Mouse (Mus musculus) olfactory bulb, adult 2 months (tissue): Measurements from ENCODE around the gene Scgb1c1. TPM values are rescaled to one million over a fixed set of nuclear protein-coding genes. Genes with fewer than 3 reads are reported as not detected.
A peak's percentile ranks its signal among the peaks of the same experiment; 100 is the strongest.

Experiments
- H3K27ac ChIP-seq: fragments of 200-500 bp; 2 replicates; pipeline ENCODE4 v1.5.1; 2012; ENCODE audit warnings: low read depth, low read length; ENCODE audit not compliant: insufficient read depth
- H3K4me1 ChIP-seq: fragments of 200-500 bp; 2 replicates; pipeline ENCODE4 v1.6.1; 2012; ENCODE audit warnings: low read length; ENCODE audit not compliant: control insufficient read depth, insufficient read depth
- H3K4me3 ChIP-seq: fragments of 200-500 bp; 2 replicates; pipeline ENCODE4 v1.5.1; 2012; ENCODE audit warnings: mild to moderate bottlenecking, low read depth, low read length, moderate library complexity; ENCODE audit not compliant: insufficient read depth
- CTCF ChIP-seq: fragments of 200-500 bp; IDR thresholded peaks from 2 replicates; pipeline ENCODE4 v1.5.1; 2012; ENCODE audit warnings: low read depth, mild to moderate bottlenecking, low read length, moderate library complexity; ENCODE audit not compliant: insufficient read depth
- POLR2A ChIP-seq: fragments of 200-500 bp; IDR thresholded peaks from 2 replicates; pipeline ENCODE4 v1.6.1; 2012; ENCODE audit warnings: mild to moderate bottlenecking, low read depth, low read length, moderate library complexity; ENCODE audit not compliant: insufficient read depth
- WGBS: fragments of 180-500 bp; shearing (Covaris S2); methylation state at CpG from one replicate; pipeline ENCODE4 v1.1.7; 2018; 5-methylcytosine and 5-hydroxymethylcytosine counted together
- polyA plus RNA-seq: library from polyadenylated mRNA; stranded (reverse); fragments of >200 nt; gene quantifications from 2 replicates; pipeline ENCODE4 v1.2.4, GENCODE M21; 2012; ENCODE audit warnings: low replicate concordance; ENCODE audit not compliant: missing spikeins, insufficient read depth, insufficient read length

Gene Scgb1c1
- polyA plus RNA-seq, 1 experiment = not detected

- H3K4me1 ChIP-seq = peaks cover 29% of the 10 kb centered on the region
Measured at GRCm38 (mm10) chr7:140859997-140860396, 14.7 kb downstream of the Scgb1c1 start.

GRCm38 (mm10) chr7:140860728-140861127 lies 15.4 kb downstream of the Scgb1c1 start:
- peaks cover 22% of the 10 kb centered on the region for H3K4me1 ChIP-seq
- TF ChIP-seq CTCF = no peak
- TF ChIP-seq POLR2A = no peak
- no peak overlapping the region for H3K27ac ChIP-seq
- 86% methylated on average over 5 of the region's 5 CpGs for WGBS
- no peak overlapping the region for H3K4me3 ChIP-seq

More at GRCm38 (mm10) chr7:140859997-140860396, 14.7 kb downstream of the Scgb1c1 start:
- TF ChIP-seq POLR2A (no peak), CTCF (no peak)
- H3K4me3 ChIP-seq = no peak overlapping the region
- WGBS = 79% methylated on average over 6 of the region's 6 CpGs
- H3K27ac ChIP-seq = no peak overlapping the region

- 86% methylated on average over 12 of the region's 12 CpGs for whole genome bisulfite sequencing
- Histone ChIP-seq H3K4me3 (no peak overlapping the region), H3K4me1 (no peaks in the 10 kb centered on the region; the same call in 1 of the 2 replicates), H3K27ac (no peak overlapping the region)
- no peak for TF ChIP-seq CTCF
- TF ChIP-seq POLR2A = no peak
Measured at GRCm38 (mm10) chr7:140864761-140865160, 19.4 kb downstream of the Scgb1c1 start.

GRCm38 (mm10) chr7:140874224-140874623 lies 28.9 kb downstream of the Scgb1c1 start:
- Histone ChIP-seq H3K27ac (no peak overlapping the region), H3K4me1 (no peaks in the 10 kb centered on the region; the same call in 1 of the 2 replicates), H3K4me3 (no peak overlapping the region)
- TF ChIP-seq CTCF (no peak), POLR2A (no peak)
- WGBS = 59% methylated on average over 4 of the region's 4 CpGs

GRCm38 (mm10) chr7:140877364-140877763 lies 32.0 kb downstream of the Scgb1c1 start:
- Histone ChIP-seq H3K4me3 (no peak overlapping the region), H3K27ac (no peak overlapping the region), H3K4me1 (peaks cover 3% of the 10 kb centered on the region; the same call in 1 of the 2 replicates)
- TF ChIP-seq POLR2A (no peak), CTCF (no peak)
- 84% methylated on average over 6 of the region's 6 CpGs for WGBS

- H3K27ac ChIP-seq = no peak overlapping the region
- no peak overlapping the region for H3K4me3 ChIP-seq
- 93% methylated on average over 7 of the region's 7 CpGs for WGBS
- H3K4me1 ChIP-seq = peaks cover 3% of the 10 kb centered on the region; the same call in 1 of the 2 replicates
- TF ChIP-seq CTCF = no peak
Measured at GRCm38 (mm10) chr7:140879355-140879754, 34.0 kb downstream of the Scgb1c1 start.

GRCm38 (mm10) chr7:140880419-140880818 lies 35.1 kb downstream of the Scgb1c1 start:
- Histone ChIP-seq H3K27ac (no peak overlapping the region), H3K4me3 (no peak overlapping the region), H3K4me1 (peaks cover 3% of the 10 kb centered on the region; the same call in 1 of the 2 replicates)
- TF ChIP-seq POLR2A (no peak), CTCF (no peak)
- 77% methylated on average over 3 of the region's 3 CpGs for WGBS

- Histone ChIP-seq H3K27ac (peak overlapping the region; percentile 45; the same call in 1 of the 2 replicates), H3K4me3 (peak overlapping the region; percentile 93), H3K4me1 (peaks cover 3% of the 10 kb centered on the region; the same call in 1 of the 2 replicates)
- TF ChIP-seq CTCF = no peak
- TF ChIP-seq POLR2A = no peak
- 8% methylated on average over 8 of the region's 8 CpGs for WGBS
Measured at GRCm38 (mm10) chr7:140880865-140881515, 35.6 kb downstream of the Scgb1c1 start.

GRCm38 (mm10) chr7:140881696-140882468 lies 36.5 kb downstream of the Scgb1c1 start, which contains the start of the genes Psmd13 and Sirt3:
Gene Psmd13 (plus strand): TSS chr7:140881968.
Gene Sirt3 (minus strand): TSS chr7:140882309.
- WGBS = under 1% methylated on average over 59 of the region's 59 CpGs
- TF ChIP-seq POLR2A (peak; percentile 48), CTCF (no peak)
- peak within 1 kb of the TSS; percentile 75 for H3K27ac ChIP-seq

More at GRCm38 (mm10) chr7:140881696-140882468, 36.5 kb downstream of the Scgb1c1 start, which contains the start of the genes Psmd13 and Sirt3:
- Histone ChIP-seq H3K4me3 (peak within 1 kb of the TSS; percentile 93), H3K4me1 (peaks cover 3% of the 10 kb centered on the region; the same call in 1 of the 2 replicates)
